Mouse (Mus musculus): ENCODE measurements at regions not wholly inside any gene's neighbourhood (a gene's known extent, or its start where the extent isn't known, plus 50 kb on each side); places are given as distances from the start of the nearest gene placed in this dataset.
A peak's percentile ranks its signal among the peaks of the same experiment; 100 is the strongest.

GRCm38 (mm10) chr15:96881519-96882170 lies 174.1 kb downstream of the Slc38a4 start (continued):
- TF ChIP-seq CTCF (IDR thresholded peaks at IDR 0.05 in 2 of 3, conservative IDR thresholded peaks at IDR 0.05 in 1 of 3; ENCODE audit: control insufficient read depth in 1 of 3, insufficient read depth in 1 of 3, low read depth in 2 of 3, low read length in 3 of 3, poor library complexity in 1 of 3, severe bottlenecking in 1 of 3) (no peak), SMC3 (IDR thresholded peaks at IDR 0.05; ENCODE audit: low read depth, low read length) (no peak), SIN3A (IDR thresholded peaks at IDR 0.05; ENCODE audit: low read length) (0 out of 2 replicates have a peak, but pooled peaks have one; percentile 40), MEF2A (IDR thresholded peaks at IDR 0.05; ENCODE audit: extremely low read depth, insufficient replicate concordance, low read depth, low read length, poor library complexity, severe bottlenecking) (no peak), GABPA (IDR thresholded peaks at IDR 0.05; ENCODE audit: low read depth, low read length) (no peak), E2F4 (IDR thresholded peaks at IDR 0.05; ENCODE audit: borderline replicate concordance, low read depth, low read length) (no peak), JUND (IDR thresholded peaks at IDR 0.05; ENCODE audit: low read depth, low read length) (no peak), POLR2AphosphoS5 (IDR thresholded peaks at IDR 0.05; ENCODE audit: borderline replicate concordance, low read depth, low read length) (no peak), MYB (IDR thresholded peaks at IDR 0.05; ENCODE audit: low read depth, low read length) (peak; percentile 58; the same call in 1 of the 2 replicates), TAL1 (IDR thresholded peaks at IDR 0.05; ENCODE audit: low read length) (no peak), ZKSCAN1 (IDR thresholded peaks at IDR 0.05; ENCODE audit: low read depth, low read length) (no peak), BHLHE40 (IDR thresholded peaks at IDR 0.05; ENCODE audit: borderline replicate concordance, low read depth, low read length) (0 out of 2 replicates have a peak, but pooled peaks have one; percentile 18), RAD21 (IDR thresholded peaks at IDR 0.05; ENCODE audit: low read depth, low read length) (no peak)

DNA sequence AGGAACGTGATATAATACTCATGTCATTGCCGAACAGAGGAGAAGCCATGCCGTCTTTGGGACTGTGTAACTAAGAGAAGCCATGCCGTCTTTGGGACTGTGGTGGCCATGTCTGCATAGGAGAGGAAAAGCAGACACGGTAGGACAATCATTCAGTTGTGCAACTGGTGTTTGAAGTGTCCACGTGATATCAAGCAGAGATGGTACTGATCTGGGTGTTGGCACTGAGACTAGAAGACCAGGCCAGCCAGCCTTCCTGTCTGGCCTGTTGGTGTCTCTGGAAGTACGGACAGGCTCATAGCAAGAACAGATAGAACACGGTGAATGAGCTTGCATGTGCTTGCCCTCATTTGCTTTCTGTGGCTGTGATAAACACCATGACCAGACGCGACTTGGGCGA lies 175.7 kb downstream of the Slc38a4 start:
- TF ChIP-seq TBP (IDR thresholded peaks at IDR 0.05; ENCODE audit: low read depth, low read length) (no peak), MEF2A (IDR thresholded peaks at IDR 0.05; ENCODE audit: extremely low read depth, insufficient replicate concordance, low read depth, low read length, poor library complexity, severe bottlenecking) (no peak), MAZ (IDR thresholded peaks at IDR 0.05; ENCODE audit: low read depth, low read length) (no peak), ZMIZ1 (IDR thresholded peaks at IDR 0.05; ENCODE audit: low read depth, low read length) (no peak), SMC3 (IDR thresholded peaks at IDR 0.05; ENCODE audit: low read depth, low read length) (no peak), CHD1 (IDR thresholded peaks at IDR 0.05; ENCODE audit: low read depth, low read length) (no peak), GATA1 (IDR thresholded peaks at IDR 0.05; ENCODE audit: low read depth, low read length) (no peak), SIN3A (IDR thresholded peaks at IDR 0.05; ENCODE audit: low read length) (no peak), MYC (IDR thresholded peaks at IDR 0.05; ENCODE audit: low read depth, low read length) (no peak), RCOR1 (IDR thresholded peaks at IDR 0.05; ENCODE audit: low read depth, low read length) (no peak), ELF1 (IDR thresholded peaks at IDR 0.05; ENCODE audit: low read depth, low read length) (no peak), UBTF (IDR thresholded peaks at IDR 0.05; ENCODE audit: borderline replicate concordance, insufficient read depth, low read depth, low read length) (no peak), CHD2 (IDR thresholded peaks at IDR 0.05; ENCODE audit: low read length) (no peak), EP300 (IDR thresholded peaks at IDR 0.05; ENCODE audit: low read depth in 1 of 2, low read length in 2 of 2) (no peak), ETS1 (IDR thresholded peaks at IDR 0.05; ENCODE audit: low read depth, low read length) (no peak), USF1 (IDR thresholded peaks at IDR 0.05; ENCODE audit: low read depth, low read length) (no peak), MXI1 (IDR thresholded peaks at IDR 0.05; ENCODE audit: low read depth, low read length) (no peak), NELFE (IDR thresholded peaks at IDR 0.05; ENCODE audit: low read depth, low read length) (no peak)
- H3K27me3 ChIP-seq (ENCODE audit: control insufficient read depth in 1 of 2, insufficient read depth in 2 of 2, low read length in 2 of 2) = peaks cover 2 to 4% of the 10 kb centered on the region in 2 experiments; a peak in 2 of 4 replicates
- no peaks in the 10 kb centered on the region; a peak in 1 of 4 replicates for H3K4me1 ChIP-seq (ENCODE audit: control insufficient read depth in 1 of 2, insufficient read depth in 2 of 2, low read length in 2 of 2)
- no peak overlapping the region for H3K27ac ChIP-seq (ENCODE audit: control insufficient read depth, low read depth, low read length)
- H3K9me3 ChIP-seq (replicated peaks; ENCODE audit: insufficient read depth, low read length) = no peaks in the 10 kb centered on the region
- H3K36me3 ChIP-seq (ENCODE audit: control insufficient read depth in 1 of 2, insufficient read depth in 2 of 2, low read length in 2 of 2) = no peaks in the 10 kb centered on the region
- H3K9ac ChIP-seq (ENCODE audit: control insufficient read depth, low read depth, low read length, poor library complexity, severe bottlenecking) = no peak overlapping the region
- no peaks in the 10 kb centered on the region for H3K79me2 ChIP-seq (ENCODE audit: control insufficient read depth, insufficient read depth, low read length, poor library complexity)
- DNase-seq (ENCODE audit: low read depth, low spot score) = no peak
- no peak overlapping the region for H3K4me3 ChIP-seq (ENCODE audit: control insufficient read depth in 1 of 2, insufficient read depth in 1 of 2, low read depth in 2 of 2, low read length in 2 of 2)

Measured in MEL (cell line).